Mouse (Mus musculus) embryonic facial prominence, embryonic 11.5 days (tissue): ENCODE measurements around the gene Rfx2. TPM values are rescaled to one million over a fixed set of nuclear protein-coding genes. Genes with fewer than 3 reads are reported as not detected.

Source experiments
- ATAC-seq: fragments of 200-750 bp; cut with Nextera tagmentation; replicated peaks from 2 replicates; pipeline ENCODE4 v1.8.0; 2017; ENCODE audit warnings: low read depth; ENCODE audit not compliant: insufficient number of reproducible peaks, low FRiP score, low TSS enrichment
- DNase-seq: peaks from one replicate; pipeline ENCODE4 v3.0.0-alpha.2; 2015; ENCODE audit warnings: low spot score
- H3K27ac ChIP-seq: fragments of 300-500 bp; sonication (generic); replicated peaks from 2 replicates; pipeline ENCODE4 v1.5.1; 2014; ENCODE audit warnings: mild to moderate bottlenecking, low read depth, low read length, control low read depth
- H3K27me3 ChIP-seq: fragments of 300-500 bp; sonication (generic); 2 replicates; pipeline ENCODE4 v1.6.1; 2014; ENCODE audit warnings: mild to moderate bottlenecking, low read length, moderate library complexity, mixed read lengths; ENCODE audit not compliant: control insufficient read depth, insufficient read depth
- H3K36me3 ChIP-seq: fragments of 300-500 bp; sonication (generic); replicated peaks from 2 replicates; pipeline ENCODE4 v1.6.1; 2014; ENCODE audit warnings: low read depth, mild to moderate bottlenecking, low read length, moderate library complexity, mixed read lengths; ENCODE audit not compliant: control insufficient read depth, insufficient read depth
- H3K4me1 ChIP-seq: fragments of 300-500 bp; sonication (generic); 2 replicates; pipeline ENCODE4 v1.6.1; 2014; ENCODE audit warnings: low read length, mixed read lengths; ENCODE audit not compliant: control insufficient read depth, insufficient read depth
- H3K4me2 ChIP-seq: fragments of 300-500 bp; sonication (generic); 2 replicates; pipeline ENCODE4 v1.6.1; 2014; ENCODE audit warnings: low read depth, mild to moderate bottlenecking, control low read depth, low read length, moderate library complexity
- H3K4me3 ChIP-seq: fragments of 300-500 bp; sonication (generic); 2 replicates; pipeline ENCODE4 v1.5.1; 2014; ENCODE audit warnings: low read depth, low read length, control low read depth
- H3K9ac ChIP-seq: fragments of 300-500 bp; sonication (generic); replicated peaks from 2 replicates; pipeline ENCODE4 v1.6.1; 2014; ENCODE audit warnings: mild to moderate bottlenecking, control low read depth, low read length
- H3K9me3 ChIP-seq: fragments of 300-500 bp; sonication (generic); replicated peaks from 2 replicates; pipeline ENCODE4 v1.6.1; 2016; ENCODE audit warnings: mild to moderate bottlenecking, low read length, inconsistent platforms, mixed read lengths; ENCODE audit not compliant: control insufficient read depth
- WGBS: fragments of 180-500 bp; shearing (Covaris S2); extraction: QIAGEN DNeasy Blood & Tissue Kit; methylation state at CpG from one replicate; pipeline ENCODE4 v1.1.7; 2014; 5-methylcytosine and 5-hydroxymethylcytosine counted together
- polyA plus RNA-seq: library from polyadenylated mRNA; unstranded; fragments of >200 nt; fragmentation: Nextera tagmentation; extraction: Ambion mirVana; gene quantifications from 2 replicates; pipeline ENCODE4 v1.2.1, GENCODE M21; 2014

The Rfx2 gene
- polyA plus RNA-seq, 1 experiment from 2014 or later = 2.4 TPM

- H3K4me1 ChIP-seq = no peaks in the 10 kb centered on the region
- no peaks in the 10 kb centered on the region for H3K27me3 ChIP-seq
- H3K4me3 ChIP-seq = no peak overlapping the region
- no peak overlapping the region for H3K9ac ChIP-seq
- no peak for DNase-seq
- H3K9me3 ChIP-seq = no peaks in the 10 kb centered on the region
- H3K4me2 ChIP-seq = no peak overlapping the region
- no peaks in the 10 kb centered on the region for H3K36me3 ChIP-seq
- no peak for ATAC-seq
- H3K27ac ChIP-seq = no peak overlapping the region
- 83% methylated on average over 3 of the region's 3 CpGs for WGBS
These were observed 31.5 kb downstream of the Rfx2 start for GRCm38 (mm10) chr17:56799276-56799675.

- Histone ChIP-seq H3K9me3 (no peaks in the 10 kb centered on the region), H3K27ac (no peak overlapping the region), H3K27me3 (no peaks in the 10 kb centered on the region), H3K4me1 (no peaks in the 10 kb centered on the region), H3K4me2 (no peak overlapping the region), H3K36me3 (no peaks in the 10 kb centered on the region), H3K9ac (no peak overlapping the region), H3K4me3 (no peak overlapping the region)
- 63% methylated on average over 6 of the region's 6 CpGs for WGBS
- no peak for DNase-seq
- ATAC-seq = no peak
These were observed 37.0 kb downstream of the Rfx2 start for GRCm38 (mm10) chr17:56793614-56794319.

- Histone ChIP-seq H3K27ac (no peak overlapping the region), H3K27me3 (no peaks in the 10 kb centered on the region), H3K36me3 (no peaks in the 10 kb centered on the region), H3K4me1 (no peaks in the 10 kb centered on the region), H3K4me2 (no peak overlapping the region), H3K4me3 (no peak overlapping the region), H3K9me3 (no peaks in the 10 kb centered on the region), H3K9ac (no peak overlapping the region)
- WGBS = 77% methylated on average over 3 of the region's 3 CpGs
- no peak for ATAC-seq
- no peak for DNase-seq
These were observed 38.2 kb downstream of the Rfx2 start for GRCm38 (mm10) chr17:56792588-56792987.

GRCm38 (mm10) chr17:56789286-56789685 is 41.5 kb downstream of the Rfx2 start:
- no peaks in the 10 kb centered on the region for H3K36me3 ChIP-seq
- no peak for ATAC-seq
- no peaks in the 10 kb centered on the region for H3K9me3 ChIP-seq
- no peaks in the 10 kb centered on the region for H3K4me1 ChIP-seq
- DNase-seq = no peak
- H3K27ac ChIP-seq = no peak overlapping the region
- H3K4me3 ChIP-seq = no peak overlapping the region
- 90% methylated on average over 6 of the region's 6 CpGs for WGBS
- H3K9ac ChIP-seq = no peak overlapping the region
- H3K4me2 ChIP-seq = no peak overlapping the region
- no peaks in the 10 kb centered on the region for H3K27me3 ChIP-seq

- no peak overlapping the region for H3K4me3 ChIP-seq
- DNase-seq (no peak), ATAC-seq (no peak)
- no peak overlapping the region for H3K9ac ChIP-seq
- H3K36me3 ChIP-seq = no peaks in the 10 kb centered on the region
- no peaks in the 10 kb centered on the region for H3K27me3 ChIP-seq
- H3K4me2 ChIP-seq = no peak overlapping the region
- H3K27ac ChIP-seq = no peak overlapping the region
- H3K4me1 ChIP-seq = no peaks in the 10 kb centered on the region
- no peaks in the 10 kb centered on the region for H3K9me3 ChIP-seq
- 80% methylated on average over 3 of the region's 3 CpGs for whole genome bisulfite sequencing
These were observed 41.9 kb downstream of the Rfx2 start for GRCm38 (mm10) chr17:56788886-56789285.

GRCm38 (mm10) chr17:56780291-56780978 is 50.4 kb downstream of the Rfx2 start:
- H3K27ac ChIP-seq = no peak overlapping the region
- H3K4me1 ChIP-seq = no peaks in the 10 kb centered on the region
- DNase-seq (no peak), ATAC-seq (no peak)
- no peak overlapping the region for H3K9ac ChIP-seq
- no peak overlapping the region for H3K4me3 ChIP-seq
- no peaks in the 10 kb centered on the region for H3K36me3 ChIP-seq
- no peaks in the 10 kb centered on the region for H3K27me3 ChIP-seq
- H3K9me3 ChIP-seq = no peaks in the 10 kb centered on the region
- H3K4me2 ChIP-seq = no peak overlapping the region
- WGBS = 80% methylated on average over 13 of the region's 13 CpGs

- WGBS = 53% methylated on average over 3 of the region's 3 CpGs
- Histone ChIP-seq H3K36me3 (no peaks in the 10 kb centered on the region), H3K4me2 (no peak overlapping the region), H3K9me3 (no peaks in the 10 kb centered on the region), H3K27ac (no peak overlapping the region), H3K9ac (no peak overlapping the region), H3K27me3 (no peaks in the 10 kb centered on the region), H3K4me3 (no peak overlapping the region), H3K4me1 (no peaks in the 10 kb centered on the region)
- no peak for ATAC-seq
- DNase-seq = no peak
These were observed 51.9 kb downstream of the Rfx2 start for GRCm38 (mm10) chr17:56778779-56779362.

- Histone ChIP-seq H3K27ac (no peak overlapping the region), H3K9me3 (no peaks in the 10 kb centered on the region), H3K36me3 (no peaks in the 10 kb centered on the region), H3K4me2 (no peak overlapping the region), H3K9ac (no peak overlapping the region), H3K27me3 (no peaks in the 10 kb centered on the region), H3K4me3 (no peak overlapping the region), H3K4me1 (no peaks in the 10 kb centered on the region)
- 87% methylated on average over 11 of the region's 11 CpGs for WGBS
- ATAC-seq (no peak), DNase-seq (no peak)
These were observed 53.2 kb downstream of the Rfx2 start for GRCm38 (mm10) chr17:56777568-56777967.
